Mouse (Mus musculus) gastrocnemius, postnatal 25 days (tissue): ENCODE results near the gene Fam107b. TPM values are rescaled to one million over a fixed set of nuclear protein-coding genes. Genes with fewer than 3 reads are reported as not detected.
A peak's percentile ranks its signal among the peaks of the same experiment; 100 is the strongest.
"Not testable (repeated sequence)": the region's sequence is repeated elsewhere in the genome, so short reads cannot be mapped to it uniquely, and the experiment has no call there.

Experiments
- DNase-seq: peaks from one replicate; pipeline ENCODE4 v3.0.0; 2022
- total RNA-seq, 2 experiments: library from RNA; stranded (reverse); gene quantifications; 1 replicate in 1 of 2; 2 replicates in 1 of 2; pipeline ENCODE4 v1.2.3; 2021

Fam107b gene
- total RNA-seq, 2 experiments from 2014 or later = 2.2 to 2.7 TPM

DNA sequence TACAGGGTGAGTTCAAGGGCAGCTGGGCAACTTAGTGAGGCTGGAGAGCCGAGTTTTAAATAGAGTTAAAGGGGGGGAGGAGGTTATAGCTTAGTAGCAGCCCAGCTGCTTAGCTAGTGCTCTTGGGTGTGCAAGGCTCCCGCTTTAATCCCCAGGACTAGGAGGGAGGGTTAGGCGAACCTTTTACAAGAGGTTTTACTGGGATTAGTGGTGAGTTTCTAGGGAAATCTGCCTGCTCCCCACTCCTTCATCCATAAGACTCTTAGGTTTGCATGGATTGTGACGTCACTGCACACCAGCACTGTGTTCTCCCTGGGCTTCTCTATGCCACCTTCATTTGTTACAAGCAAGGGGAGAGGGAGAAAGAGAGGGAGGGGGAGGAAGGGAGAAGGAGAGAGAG is 88.6 kb downstream of the Fam107b start:
- DNase-seq = no peak

DNA sequence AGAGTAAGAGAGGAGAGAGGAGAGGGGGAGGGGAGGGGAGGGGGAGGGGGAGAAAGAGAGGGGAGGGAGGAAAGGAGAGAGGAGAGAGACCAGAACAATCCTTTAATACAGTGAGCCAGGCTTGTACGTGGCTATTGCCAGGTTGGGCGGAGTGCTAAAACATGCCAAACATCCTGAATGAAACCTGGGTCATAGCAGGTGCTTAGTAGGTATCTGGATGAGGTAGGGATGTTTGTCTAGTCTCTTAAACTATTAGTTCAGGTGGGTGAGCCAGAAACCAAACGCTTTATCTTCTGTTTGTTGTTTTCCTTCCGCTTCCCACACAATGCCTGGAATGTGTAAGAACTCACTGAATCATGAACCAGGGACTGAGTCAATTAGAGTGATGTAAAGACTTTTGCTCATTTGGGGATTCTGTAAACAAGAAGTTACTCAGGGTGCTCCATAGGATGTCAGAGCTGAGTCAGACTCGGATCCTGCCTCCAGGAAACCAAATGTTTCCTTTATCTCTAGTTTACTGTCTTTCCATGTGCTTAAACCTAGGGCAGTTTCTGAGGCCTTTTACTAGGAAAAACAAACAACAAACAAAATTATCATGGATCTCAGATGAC is 89.1 kb downstream of the Fam107b start:
- no peak for DNase-seq

DNA sequence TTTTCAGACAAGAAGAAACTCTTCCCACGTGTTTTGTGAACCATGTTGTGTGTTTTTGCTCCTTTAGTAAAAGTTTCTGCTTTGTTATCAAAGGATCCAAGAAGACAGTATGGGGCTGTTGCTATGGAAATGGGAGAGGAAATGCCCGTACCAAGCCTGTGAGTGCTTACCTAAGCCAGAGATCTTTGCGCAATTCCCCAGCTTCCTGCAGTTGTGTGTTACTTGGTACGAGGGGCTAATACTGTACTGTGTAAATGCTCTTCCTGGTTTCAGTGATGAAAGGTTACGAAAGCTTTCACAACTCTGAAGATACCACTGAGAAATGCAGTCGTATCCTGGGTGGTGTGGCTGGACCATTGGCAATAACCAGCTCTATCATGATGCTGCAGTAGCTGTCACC is 93.8 kb downstream of the Fam107b start:
- DNase-seq = no peak

DNA sequence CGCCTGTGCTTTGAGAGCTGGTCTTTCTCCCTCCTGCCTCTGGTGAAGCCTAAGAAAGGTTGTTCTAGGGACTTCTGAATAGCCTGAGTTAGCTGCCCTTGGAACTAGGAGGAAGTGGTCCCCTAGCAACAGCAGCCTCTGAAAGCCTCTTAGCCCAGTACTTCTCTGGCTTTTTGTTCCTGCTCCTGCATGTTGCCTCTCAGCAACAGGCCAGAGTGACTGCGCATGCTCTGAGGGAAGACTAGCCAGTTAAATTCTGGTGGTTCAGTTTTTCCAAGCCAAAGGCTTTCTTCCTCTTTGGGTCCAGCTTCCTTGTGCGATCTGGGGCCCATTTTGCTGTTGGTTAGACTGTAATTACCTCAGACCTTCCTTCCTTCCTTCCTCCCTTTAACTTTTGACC is 98.4 kb downstream of the Fam107b start:
- peak; percentile 18 for DNase-seq

DNA sequence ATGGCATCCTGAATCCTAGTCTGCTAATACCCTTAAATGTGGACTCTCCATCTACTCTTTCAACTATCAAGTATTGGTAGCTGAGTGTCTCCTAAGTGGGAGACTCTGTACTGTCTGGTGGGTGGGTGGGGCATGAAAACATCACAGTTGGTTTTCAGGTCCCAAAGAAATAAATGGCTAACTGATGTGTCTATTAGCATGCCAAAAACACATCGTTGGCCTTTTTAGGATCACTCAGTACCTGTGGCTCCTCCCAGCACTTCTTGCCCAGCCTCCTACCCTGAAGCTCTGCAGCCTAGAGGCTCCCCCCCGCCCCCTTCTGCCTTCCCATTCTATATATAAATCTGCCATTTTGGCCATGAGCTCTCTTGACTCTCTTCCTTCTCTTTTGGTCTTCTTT is 99.4 kb downstream of the Fam107b start:
- DNase-seq = no peak

DNA sequence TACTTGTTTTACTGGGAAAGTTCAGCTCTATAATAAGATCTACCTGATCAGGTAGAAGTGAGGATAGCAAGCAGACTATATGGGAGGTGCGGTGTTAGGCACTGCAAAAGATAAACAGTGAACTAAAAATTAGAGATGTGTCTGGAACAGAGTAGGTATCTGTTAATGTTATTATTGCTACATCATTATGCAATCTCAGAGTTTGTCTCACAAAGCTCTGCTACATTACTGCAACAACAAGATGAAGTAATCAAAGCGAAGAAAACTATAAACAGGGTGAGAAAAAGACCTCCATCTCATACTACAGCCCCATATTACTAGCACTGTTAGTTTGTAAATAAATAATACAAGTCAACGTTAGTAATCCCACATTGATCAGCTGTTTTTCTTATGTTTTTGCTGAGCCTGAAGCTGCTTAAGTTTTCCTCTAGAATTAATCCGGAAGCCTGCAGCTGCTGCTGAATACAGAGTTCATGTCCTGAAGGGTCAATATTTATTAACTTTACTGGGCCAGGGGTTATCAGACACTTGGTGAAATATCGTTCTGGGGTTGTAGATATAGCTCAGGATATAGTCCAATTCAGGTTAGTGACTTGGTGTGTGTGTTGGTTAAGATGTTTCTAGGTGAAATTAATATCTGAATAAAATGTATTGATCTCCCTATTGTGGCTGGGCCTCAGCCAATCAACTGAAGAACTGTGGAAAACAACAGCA is 102.5 kb downstream of the Fam107b start:
- DNase-seq = no peak

DNA sequence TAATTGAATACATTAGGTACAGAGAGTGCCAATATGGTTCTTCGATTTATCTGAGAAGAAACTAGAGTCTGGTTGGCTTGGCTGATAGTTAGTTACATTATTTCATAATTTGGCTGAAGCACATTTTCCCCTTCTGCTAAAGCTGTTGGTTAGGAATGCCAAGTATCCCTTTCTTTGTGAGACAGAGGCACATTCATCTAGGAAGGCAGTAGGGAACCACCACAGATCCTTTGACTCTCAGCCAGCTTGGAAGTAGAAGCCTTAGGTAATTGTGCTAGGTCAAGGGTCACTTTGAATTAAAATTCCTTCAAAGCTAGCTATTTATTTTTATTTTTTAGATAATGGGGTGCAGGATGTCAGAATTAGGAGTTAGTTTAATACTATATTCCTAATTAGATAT is 105.2 kb downstream of the Fam107b start:
- DNase-seq = no peak

DNA sequence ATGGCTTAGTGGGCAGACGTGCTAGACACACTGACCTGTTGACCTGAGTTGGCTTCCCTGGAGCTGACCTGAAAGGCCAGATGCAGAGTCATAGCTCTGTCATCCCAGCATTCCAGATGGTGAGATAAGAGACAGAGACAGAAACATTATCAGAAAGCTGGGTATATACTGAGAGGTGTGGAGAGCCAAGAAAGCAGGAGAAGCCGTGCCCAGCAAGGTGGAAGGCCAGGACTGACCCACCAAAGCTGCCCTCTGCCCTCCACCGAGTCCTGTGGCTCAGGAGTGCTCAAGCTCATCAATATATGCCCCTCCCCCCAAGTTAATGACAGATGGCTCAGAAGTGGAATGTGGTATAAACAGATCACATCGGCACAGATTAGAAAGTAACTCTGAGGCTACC is 112.4 kb downstream of the Fam107b start:
- DNase-seq = no peak

DNA sequence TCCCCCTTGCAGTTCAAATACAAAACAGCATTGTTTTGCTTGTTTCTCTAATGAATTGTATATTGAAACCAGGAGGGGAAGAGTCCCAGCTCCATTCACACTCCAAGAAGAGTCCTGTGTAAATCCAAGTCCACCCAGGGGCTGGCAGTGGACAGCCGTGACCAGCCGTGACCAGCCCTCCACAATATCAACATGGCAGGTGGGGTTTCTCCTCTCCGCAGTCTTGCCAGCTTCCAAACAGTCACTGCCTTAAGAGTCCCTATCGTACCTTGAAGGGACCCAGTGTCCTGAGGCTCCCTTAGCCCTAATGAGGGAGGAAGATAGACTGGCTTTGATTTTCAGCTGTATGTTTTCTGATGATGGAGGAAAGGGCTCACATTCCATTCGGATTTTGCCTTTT is 113.1 kb downstream of the Fam107b start:
- DNase-seq = no peak

DNA sequence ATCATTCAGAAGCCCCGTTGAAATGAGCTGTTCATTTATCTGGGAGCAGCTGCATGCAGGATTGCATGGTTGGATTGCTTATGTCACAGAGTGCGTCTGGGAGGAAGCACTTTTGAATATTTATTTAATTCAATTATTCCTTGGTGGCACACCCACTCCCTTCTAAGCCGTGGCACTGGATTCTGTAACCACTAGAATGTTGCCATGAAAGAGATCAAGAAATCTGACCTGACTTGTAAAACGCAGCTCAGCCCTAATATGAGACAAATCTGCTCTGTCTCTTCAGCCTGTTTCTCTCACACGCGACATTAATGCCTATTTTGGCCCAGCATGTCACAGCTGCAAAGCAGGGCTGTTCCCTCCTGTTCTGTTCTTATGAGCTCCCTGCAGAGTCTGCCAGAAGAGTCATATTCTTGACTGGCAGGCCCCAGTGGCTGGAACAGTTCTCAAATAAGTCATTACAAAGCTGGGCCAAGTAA is 113.5 kb downstream of the Fam107b start:
- peak; percentile 57 for DNase-seq

DNA sequence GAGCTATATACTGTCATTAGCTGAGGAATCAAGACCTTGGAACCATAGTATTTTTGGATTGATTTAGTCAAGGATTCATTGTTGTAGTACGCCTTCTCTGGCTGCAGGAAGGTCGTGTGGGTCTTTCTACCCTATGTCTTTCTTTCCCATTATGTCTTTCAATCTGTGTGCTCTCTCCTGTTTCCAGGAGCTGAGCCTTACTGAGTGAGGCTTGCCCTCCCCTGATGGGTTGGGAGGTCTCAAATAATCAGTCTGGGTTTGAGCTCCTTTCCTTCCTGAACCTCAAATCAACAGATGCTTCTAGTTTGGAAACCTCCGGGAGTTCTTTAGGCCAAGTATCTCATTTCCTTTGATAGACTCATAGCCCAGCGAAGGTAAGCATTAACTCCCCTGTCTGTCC is 119.9 kb downstream of the Fam107b start:
- DNase-seq = no peak

DNA sequence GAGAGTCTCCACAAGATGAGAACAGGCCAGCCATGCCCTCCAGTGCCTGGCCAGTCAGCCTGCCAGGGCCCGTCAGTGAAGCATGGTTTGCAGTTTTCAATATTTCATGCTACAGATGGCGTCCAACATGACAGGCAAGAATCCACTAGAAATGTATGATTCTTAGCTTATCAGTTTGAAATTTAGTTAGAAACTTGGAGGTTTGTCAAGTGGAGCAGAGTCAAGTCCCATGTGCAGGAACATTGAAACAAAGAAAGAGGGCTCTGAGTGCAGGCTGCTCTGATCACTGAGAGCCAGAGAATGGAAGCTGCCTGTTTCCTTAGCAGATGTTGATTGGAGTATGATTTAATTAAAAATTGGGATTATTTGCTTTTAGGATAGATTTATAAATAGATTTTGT is 122.5 kb downstream of the Fam107b start:
- DNase-seq = no peak

DNA sequence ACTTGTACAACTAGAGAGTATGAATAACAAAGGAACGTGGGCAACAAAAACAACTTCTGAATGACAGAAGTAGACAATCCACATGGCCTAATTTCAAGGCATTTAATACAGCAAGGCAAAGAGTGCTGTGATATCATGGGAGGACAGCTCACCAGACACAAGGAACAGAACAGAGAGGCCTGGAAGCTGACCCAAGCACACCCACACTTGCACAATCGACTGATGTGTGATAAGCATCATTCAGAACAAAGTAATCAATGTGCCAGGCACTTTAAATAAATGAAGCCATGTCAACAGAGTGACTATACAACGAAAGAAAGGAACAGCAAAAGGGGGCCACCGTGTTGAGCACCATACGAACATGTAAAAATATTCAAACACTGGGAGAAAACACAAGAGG is 125.6 kb downstream of the Fam107b start:
- no peak for DNase-seq

DNA sequence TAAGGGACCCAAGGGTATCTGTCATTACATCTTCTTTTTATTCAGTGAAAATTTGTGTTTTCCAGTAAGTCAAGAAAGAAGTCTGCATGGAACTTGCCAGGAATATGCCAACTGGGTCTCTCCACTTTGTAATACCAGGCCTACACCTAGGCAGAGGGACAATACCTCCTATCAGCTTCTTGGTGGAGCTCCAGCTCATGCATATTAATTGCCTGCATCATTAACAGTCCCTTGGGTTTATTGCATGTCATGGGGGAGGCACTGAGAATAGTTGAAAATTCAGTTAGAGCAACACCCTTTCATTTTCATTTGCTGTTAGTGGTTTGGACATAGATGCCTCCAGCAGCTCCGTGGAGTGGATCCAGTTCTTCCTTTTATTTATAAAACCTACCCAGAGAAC is 130.1 kb downstream of the Fam107b start:
- DNase-seq = no peak

DNA sequence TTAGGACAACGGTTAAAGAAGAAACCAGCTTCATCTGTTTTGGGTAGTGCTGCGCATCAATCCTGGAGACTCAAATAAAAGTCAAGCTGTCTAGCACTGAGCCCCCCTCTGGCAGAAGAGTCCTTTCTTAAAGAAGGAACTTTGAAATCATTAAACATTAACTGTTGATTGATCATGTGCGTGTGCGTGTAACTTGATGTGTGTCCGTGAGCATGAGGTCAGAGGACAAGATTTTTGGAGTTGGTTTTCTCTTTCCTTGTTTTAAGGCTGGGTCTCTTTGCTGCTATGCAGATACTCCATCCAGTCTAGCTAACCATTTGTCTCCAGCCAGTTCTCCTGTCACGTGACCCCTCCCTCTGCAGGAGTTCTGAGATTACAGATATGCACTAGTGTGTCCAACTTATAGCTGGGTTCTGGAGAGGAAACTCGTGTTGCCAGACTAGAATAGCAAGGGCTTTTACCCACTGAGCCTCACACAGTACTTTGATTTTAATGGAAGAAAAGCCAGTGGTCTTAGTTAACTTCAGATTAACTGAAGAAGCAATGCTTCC is 132.4 kb downstream of the Fam107b start:
- no peak for DNase-seq

DNA sequence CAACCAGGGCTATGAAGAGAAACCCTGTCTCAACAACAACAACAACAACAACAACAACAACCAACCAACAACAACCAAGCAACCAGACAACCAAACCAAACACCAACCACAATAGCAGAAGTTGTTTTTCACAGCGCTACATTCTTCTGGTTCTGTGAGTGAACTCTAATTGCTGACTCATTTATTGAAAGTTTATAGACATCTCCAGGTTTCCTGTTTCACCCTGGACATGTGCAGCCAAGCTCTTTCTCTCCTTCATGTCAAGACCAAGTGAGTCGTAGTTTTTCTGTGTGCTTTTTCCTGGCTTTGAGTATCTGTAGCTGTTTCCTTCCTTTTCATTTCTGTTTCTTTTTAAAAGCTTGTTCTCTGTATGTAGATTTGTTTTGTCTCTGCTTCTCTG is 133.5 kb downstream of the Fam107b start:
- no peak for DNase-seq

DNA sequence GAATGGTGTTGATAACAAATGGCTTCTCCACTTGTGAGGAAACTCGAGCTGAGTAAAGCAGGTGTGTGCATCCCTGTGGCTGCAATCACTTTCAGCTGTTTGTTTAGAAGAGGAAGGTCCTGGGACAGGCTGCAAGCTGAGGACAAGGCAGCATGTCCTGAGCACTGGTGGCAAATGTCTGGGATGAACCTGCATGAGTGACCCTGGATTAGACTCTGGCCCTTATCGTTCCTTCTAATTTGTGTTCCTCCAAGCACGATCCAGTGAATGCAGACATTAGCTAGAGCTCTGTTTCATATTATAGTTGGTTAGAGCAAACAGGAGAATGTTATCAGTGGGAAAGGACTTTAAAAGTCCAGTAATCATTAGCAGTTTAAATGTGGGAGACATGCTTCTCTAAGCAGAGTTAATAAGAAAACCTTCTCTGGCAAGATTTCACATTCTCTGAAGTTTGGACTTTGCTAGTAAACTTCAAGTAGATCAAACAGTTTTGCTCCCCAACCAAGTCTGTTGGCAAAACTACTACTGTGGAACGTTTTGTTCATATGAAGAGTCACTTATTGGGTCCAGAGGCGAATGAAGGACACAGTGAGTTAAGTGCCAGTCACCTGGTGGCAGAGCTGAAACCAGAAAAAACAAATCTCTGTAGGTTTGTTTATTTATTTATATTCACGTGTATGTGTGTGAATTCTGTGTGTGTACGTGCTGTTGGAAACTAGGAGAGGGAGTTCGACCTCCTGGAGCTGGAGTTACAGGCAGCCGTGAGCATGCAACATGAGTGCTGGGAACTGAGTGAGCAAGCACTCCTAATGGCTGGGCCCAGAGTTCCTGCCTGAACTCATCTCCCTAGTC is 134.2 kb downstream of the Fam107b start:
- no peak for DNase-seq

DNA sequence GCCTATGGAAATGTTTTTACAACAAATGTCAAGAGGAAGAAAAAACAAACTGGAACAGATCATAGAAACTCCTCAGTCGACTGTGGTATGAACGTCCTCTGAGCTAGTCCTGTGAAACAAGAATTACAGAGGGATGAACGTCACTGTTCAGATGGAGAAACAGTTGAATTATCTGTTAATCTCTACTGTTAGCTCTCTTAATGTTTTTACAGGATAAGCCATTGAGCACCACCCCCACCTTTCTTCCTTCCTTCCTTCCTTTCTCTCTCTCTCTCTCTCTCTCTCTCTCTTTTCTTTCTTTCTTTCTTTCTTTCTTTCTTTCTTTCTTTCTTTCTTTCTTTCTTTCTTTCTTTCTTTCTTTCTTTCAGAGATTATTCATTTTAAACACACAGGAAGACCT is 135.0 kb downstream of the Fam107b start:
- not testable (repeated sequence) for DNase-seq

DNA sequence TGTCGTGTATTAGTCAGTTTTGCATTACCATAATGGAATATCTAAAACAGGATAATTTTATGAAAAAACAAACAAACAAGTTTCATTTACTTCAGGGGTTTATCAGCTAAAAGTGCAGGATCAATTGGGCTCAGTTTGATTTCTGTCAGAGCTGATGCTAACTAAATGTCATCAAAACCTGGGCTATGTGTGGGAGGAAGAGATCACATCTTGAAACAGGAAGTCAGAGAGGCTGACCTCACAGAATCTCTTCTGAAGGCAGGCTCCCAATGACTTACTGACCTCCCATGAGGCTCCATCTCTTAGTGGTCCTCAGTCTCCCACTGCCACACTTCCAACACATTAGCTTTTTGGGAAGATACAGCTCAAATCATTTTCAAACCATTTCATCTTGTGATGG is 136.9 kb downstream of the Fam107b start:
- no peak for DNase-seq

DNA sequence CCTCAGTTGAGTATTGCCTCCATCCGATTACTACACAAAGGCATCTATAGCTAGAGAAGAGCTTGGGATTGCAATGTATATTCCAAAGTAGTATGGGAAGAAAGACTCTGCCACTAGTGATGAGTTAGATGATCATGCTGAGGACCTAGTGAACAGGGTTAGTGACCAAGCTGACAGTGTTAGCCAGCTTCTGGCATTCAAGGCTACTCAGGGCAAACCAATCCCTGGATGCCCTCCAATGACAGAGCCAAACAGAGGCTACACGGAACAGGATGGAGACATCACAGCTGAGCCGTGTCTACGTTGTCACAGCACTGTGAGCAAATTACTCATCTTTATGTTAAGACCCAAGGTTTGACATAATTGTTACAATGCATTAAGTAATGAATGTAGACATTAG is 138.3 kb downstream of the Fam107b start:
- DNase-seq = no peak

DNA sequence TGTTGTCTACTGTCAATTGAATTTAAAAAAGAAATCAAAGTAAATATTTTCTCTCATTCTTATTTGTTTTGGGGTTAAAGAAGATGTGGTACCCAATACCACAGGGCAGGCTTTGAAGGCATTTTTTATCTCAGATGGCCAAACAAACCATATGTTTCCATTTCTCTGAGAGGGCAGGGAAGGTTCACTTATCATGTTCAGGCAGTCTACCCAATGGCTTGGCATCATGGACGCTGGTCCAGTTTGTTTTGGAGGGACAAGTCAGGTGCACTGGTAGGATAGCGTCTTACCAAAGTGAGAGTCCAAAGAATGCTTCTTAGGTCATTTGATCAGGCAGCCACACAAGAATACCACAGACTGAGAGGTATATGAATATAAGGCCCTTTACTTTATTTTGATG is 139.6 kb downstream of the Fam107b start:
- DNase-seq = no peak

DNA sequence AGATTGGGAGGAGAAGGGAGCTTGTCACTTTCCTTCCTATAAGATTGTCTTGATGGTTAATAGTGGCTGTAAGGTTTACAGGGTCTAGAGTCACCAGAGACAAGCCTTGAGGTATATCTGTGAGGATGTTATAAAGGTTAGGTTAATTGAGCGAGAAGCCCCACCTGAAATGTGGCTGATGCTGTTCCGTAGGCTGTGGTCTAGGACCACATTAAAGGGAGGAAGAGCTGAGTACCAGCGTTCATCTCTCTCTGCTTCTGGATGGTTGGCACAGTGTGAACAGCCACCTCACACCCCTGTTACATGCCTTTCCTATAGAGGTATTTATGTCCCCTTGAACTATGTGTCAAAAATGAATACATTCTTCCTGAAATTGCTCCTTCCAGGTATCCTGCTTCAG is 140.2 kb downstream of the Fam107b start:
- DNase-seq = no peak
